Mouse (Mus musculus) spleen, postnatal 36 days (tissue): ENCODE results near the gene Fancd2os.

Experiments
- DNase-seq, 2 experiments: peaks; one replicate each; pipeline ENCODE4 v3.0.0; 2022; ENCODE audit warnings: low spot score in 2 of 2, mixed read lengths in 1 of 2

Gene Fancd2os

GRCm38 (mm10) chr6:113600543-113601139 is at the start of gene Fancd2os:
Fancd2os (minus strand) TSS chr6:113600715.
- no peak for DNase-seq

DNA sequence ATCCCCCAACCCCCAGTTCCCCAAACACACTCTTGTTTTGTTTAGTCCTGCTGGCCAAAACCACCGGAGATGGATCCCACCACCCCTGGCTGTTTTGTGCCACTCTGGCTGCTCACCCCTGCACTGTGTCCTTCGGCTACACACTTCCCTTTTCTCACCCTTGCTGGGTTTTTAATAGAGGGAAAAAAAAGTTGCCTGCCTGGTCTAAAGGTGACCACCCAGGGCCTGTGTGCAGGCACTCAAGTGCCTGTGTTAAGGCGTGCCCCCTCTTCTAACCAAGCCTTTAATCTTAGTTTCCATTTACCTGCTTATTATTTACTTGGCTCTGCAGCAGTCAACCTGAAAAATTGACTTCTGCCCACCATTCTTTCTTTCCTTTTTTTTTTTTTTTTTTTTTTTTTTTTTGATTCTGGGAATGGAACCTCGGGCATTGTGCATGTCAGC is 49.7 kb upstream of the Fancd2os start:
- DNase-seq: peak; percentile 65 to 71

GRCm38 (mm10) chr6:113649346-113650196 is 49.1 kb upstream of the Fancd2os start:
- DNase-seq: no peak

DNA sequence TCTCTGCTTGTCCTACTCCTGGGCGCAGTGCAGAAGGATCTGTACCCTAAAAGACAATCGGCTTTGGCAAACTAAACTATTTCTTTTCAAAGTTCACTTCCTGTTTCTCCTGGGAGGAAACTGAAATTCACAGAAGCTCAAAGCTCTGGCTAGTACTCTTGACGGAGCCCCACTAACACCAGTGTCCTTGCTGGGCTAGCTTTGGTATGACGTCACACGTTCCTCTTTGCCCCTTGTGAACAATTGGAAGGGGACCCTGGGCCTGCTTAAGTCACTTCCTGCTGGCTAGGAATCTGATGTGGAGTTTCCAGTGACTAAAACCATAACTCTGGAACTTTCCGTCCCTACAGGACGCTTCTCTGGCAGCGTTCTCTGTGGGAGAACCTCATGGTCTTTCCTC is 44.3 kb upstream of the Fancd2os start:
- peak; percentile 28 to 39 for DNase-seq

- DNase-seq: no peak
These were observed 43.5 kb upstream of the Fancd2os start for GRCm38 (mm10) chr6:113643967-113644366.

DNA sequence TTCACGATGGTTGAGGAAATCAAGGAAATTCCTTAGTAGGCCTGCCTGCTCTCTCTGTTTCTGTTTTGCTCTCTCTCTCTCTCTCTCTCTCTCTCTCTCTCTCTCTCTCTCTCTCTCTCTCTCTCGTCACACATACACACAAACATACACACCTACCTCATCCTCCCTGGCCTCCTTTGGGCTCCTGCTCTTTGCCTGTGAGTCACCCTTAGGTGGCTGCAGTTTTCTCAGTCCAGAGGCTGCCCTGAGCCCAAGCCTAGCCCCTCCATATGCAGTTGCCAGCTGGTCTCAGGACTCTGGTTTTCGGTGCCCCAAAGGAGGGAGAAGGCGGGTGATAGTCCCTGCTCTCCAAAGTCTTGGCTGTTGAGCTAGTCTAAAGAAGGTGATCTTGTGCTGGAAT is 42.5 kb upstream of the Fancd2os start:
- no peak for DNase-seq

DNA sequence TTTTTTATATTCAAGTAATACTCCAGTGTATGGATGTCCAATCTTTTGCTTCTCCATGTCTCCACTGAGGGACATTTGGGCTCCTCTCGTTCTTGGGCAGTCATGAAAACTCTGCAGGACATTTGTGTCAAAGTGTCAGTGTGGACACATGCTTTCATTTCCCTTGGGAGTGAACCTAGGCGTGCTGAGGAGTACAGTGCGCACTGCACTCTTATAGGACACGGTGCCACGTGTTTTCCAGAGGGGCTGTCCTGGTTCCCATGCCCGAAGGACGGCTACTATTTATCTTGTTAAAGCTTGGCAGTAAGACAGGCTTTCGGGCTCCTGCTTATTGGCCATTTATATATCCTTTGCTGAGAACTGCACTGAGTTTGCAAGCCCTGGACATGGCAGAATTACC is 42.1 kb upstream of the Fancd2os start:
- no peak for DNase-seq

DNA sequence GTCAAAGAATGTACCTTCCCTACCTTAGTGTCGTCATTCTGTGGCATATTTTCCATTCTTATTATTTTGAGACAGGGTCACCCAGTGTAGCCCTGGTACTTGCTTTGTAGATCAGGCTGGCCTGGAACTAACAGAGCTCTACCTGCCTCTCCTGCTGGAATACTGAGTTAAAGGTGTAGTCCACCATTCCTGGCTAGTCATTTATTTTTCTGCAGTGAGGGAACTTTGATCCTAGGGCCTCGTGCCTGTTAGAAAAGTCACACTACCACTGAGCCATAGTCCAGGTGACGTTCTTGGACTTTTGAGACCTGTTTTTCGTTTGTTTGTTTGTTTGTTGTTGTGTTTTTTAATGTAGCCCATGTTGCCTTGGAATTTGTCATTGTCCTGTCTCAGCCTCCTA is 38.7 kb upstream of the Fancd2os start:
- DNase-seq: no peak

- DNase-seq: peak; percentile 94
These were observed 38.0 kb upstream of the Fancd2os start, which contains the start of gene Irak2 for GRCm38 (mm10) chr6:113638302-113639040. Irak2 (plus strand) TSS chr6:113638467.

DNA sequence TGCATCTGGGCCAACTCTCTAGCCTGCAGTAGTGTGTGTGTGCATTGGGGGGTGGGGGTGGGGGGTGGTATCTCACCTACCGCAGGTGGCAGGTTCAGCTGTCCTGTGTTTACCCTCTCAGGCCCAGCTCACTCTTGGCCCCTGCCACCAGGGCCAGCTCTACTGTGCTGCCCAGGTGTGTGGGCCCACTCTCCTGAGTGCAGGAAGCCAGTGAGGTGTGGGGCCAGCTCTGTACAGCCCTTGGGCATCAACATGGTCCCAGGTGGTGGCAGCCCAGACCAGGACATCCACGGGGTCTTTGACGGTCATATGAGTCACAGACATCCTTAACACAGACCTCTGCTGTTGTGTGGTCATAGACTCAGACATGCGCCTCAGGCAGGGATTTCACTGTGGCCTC is 32.3 kb upstream of the Fancd2os start:
- no peak for DNase-seq

DNA sequence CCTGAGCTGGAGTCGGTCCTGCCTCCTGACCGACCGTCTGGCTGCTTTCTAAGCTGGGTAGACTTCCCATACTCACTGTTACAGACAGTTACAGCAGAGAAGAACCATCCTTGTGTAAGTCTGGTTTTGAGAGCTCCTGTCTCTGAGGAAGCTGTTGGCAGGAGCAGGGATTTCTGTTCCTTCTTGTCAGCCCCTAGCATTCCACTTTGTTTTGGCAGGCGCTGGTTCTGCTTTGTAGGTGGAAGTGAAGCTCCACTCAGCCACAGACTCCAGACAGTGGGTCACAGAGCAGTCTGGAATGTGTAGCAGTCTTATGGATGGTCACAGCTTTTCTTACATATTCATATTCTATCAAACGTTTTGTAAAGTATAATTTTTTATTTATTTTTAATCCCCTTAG is 29.8 kb upstream of the Fancd2os start:
- DNase-seq: no peak

DNA sequence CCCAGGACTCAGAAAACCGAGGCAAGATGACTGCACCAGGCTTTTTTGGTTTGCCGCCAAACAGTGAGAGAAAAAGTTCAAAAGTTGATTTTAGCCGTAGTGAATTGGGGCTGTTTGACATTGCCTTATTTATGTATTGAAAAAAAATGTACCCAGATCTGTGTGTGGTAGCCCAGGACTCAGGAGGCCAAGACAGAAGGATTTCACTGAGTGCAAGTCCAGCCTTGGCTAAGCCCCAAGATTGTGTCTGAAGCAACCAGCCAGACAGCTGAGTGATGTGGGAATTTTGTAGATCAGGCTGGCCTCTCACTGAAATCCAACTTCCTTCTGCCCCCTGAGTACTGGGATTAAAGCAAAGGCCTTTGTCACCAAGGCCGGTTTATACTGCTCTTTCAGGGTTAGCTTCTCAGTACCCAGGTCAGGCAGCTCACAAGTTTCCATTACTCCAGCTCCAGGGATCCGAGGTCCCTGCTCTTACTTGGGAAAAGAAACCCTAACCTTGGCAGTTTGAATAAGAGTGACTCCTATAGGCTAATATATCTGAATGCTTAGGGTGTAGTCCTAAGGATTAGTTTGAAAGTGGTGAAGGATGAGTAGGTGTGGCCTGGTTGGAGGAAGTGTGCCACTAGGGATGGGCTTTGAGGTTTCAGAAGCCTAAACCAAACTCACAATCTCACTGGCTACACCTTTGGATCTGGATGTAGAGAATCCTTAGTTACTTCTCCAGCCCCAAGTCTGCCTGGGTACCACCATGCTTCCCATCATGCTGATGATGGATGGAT is 24.7 kb upstream of the Fancd2os start:
- no peak for DNase-seq

- peak; percentile 82 to 86 for DNase-seq
These were observed 23.6 kb upstream of the Fancd2os start, which contains the start of gene Vhl for GRCm38 (mm10) chr6:113623941-113624751. Vhl (plus strand) TSS chr6:113623959.

DNA sequence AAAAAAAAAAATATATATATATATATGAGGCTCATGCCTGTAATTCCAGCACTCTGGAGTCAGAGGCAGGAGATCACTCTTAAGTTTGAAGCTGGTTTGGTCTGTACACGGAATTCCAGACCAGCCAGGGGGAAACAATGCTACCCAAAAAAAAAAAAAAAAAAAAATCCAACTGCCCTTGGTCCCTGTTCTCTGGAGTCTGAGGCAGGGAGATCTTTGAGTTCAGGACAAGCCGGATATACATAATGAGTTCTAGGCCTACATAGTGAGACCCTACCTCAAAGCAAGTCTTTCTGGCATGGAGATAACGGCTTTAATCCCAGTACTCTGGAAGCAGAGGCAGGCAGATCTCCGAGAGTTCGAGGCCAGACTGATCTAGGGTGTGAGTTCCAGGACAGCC is 22.9 kb upstream of the Fancd2os start:
- DNase-seq: no peak

GRCm38 (mm10) chr6:113615489-113615888 is 15.0 kb upstream of the Fancd2os start:
- no peak for DNase-seq

DNA sequence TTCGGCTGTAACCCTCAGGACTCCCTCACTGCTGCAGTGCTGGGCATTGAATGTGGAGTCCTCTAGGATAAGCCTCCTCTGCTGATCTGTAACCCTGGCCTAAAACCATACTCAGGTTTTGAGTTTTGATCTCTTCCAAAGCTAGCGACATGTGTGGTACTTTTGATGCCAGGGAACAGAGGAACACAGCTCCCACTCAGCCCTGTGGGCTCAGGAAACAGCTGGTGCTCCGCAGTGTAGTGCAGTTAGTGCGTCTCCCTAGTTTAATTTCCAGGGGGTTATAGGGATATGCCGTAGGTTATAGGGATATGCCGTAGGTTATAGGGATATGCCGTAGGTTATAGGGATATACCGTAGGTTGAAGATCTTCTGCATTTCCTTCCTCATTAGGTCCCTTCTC is 14.5 kb upstream of the Fancd2os start:
- no peak for DNase-seq

DNA sequence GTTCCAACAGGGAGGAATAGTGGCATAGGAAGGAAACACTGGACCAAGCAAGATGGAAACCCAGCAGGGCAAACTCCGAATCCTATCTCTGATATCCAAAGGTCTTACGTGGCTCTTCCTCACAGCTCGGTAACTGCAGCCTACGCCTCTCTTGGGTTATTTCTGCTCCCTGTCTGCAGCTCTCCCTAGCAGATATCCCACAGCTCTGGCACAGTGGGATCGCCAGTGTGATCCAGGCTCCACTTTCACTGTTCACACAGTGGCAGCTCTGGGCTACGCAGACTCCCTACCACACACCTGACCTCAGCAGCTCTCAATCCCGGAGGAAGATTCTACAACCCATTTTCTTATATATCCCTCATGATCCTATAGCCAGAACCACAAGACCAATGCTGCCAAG is 13.6 kb upstream of the Fancd2os start:
- DNase-seq: no peak

DNA sequence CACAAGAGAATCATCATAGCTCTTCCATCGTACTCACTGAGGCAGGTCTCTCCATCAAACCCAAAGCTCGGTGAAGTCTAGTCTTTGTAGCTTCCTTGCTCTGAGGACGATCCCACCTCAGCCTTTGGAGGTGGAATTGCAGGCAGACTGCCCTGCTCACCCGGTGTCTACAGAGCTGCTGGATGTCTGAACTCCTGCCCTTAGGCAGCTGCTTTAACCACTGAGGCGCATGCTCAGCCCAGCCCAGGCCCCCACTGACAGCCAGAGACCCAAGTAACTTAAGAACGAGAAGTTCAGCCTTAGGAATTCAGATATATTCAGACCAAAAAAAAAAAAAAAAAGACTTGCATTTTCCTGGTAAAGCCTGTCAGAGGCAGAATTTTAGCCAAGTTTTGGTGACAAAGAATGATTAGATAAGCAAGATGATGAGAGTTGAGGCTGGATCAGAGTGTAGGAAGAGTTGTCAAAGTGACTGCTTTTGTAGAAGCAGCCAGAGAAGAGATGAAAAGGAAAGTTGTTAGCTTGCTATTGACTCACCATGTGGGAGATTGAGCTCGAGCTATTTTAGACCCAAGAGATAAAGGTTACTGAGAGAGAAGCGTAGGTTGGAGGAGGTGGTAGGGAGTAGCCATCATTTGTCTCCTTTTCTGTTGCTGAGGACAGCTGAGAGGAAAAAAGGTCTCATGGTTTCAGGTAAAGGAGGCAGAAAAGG is 11.9 kb upstream of the Fancd2os start:
- no peak for DNase-seq

- no peak for DNase-seq
These were observed 8.8 kb upstream of the Fancd2os start for GRCm38 (mm10) chr6:113609293-113609692.

GRCm38 (mm10) chr6:113608871-113609270 is 8.4 kb upstream of the Fancd2os start:
- no peak for DNase-seq
